Mouse (Mus musculus) cerebellum, adult 18-20 months (tissue): Measurements from ENCODE around the gene Gm45213.

Experiments
- DNase-seq, 2 experiments: peaks; one replicate each; pipeline ENCODE4 v3.0.0; 2021

Gene Gm45213

GRCm38 (mm10) chr7:66107206-66107605, 63.8 kb downstream of the Gm45213 start:
- DNase-seq = no peak

- DNase-seq = peak in 1 of 2 experiments; percentile 35
Observed at GRCm38 (mm10) chr7:66107930-66108329, 64.5 kb downstream of the Gm45213 start.

GRCm38 (mm10) chr7:66108961-66109854, 65.8 kb downstream of the Gm45213 start, which contains the start of gene Chsy1:
Gene Chsy1 (plus strand): TSS chr7:66109515.
- peak; percentile 80 to 90 for DNase-seq

GRCm38 (mm10) chr7:66109855-66110635, 66.6 kb downstream of the Gm45213 start:
- DNase-seq = peak; percentile 38 to 66

GRCm38 (mm10) chr7:66110636-66111112, 67.3 kb downstream of the Gm45213 start:
- DNase-seq = peak in 1 of 2 experiments; percentile 33

- DNase-seq = no peak
Observed at GRCm38 (mm10) chr7:66111211-66111610, 67.8 kb downstream of the Gm45213 start.
